Mouse (Mus musculus) brown adipose tissue, adult 24 weeks (tissue): Measurements from ENCODE around the gene Znrf3. TPM values are rescaled to one million over a fixed set of nuclear protein-coding genes. Genes with fewer than 3 reads are reported as not detected.

Source experiments
- H3K27ac ChIP-seq: fragments of 200-500 bp; replicated peaks from 2 replicates; pipeline ENCODE4 v1.5.1; 2012; ENCODE audit warnings: low read depth, mild to moderate bottlenecking, low read length
- H3K4me1 ChIP-seq: fragments of 200-500 bp; 2 replicates; pipeline ENCODE4 v1.6.1; 2012; ENCODE audit warnings: low read length, mixed read lengths; ENCODE audit not compliant: control insufficient read depth, insufficient read depth, insufficient read length
- H3K4me3 ChIP-seq: fragments of 200-500 bp; 2 replicates; pipeline ENCODE4 v1.5.1; 2012; ENCODE audit warnings: low read depth, mild to moderate bottlenecking, low read length, moderate library complexity; ENCODE audit not compliant: insufficient read depth
- polyA plus RNA-seq: library from polyadenylated mRNA; stranded (reverse); fragments of >200 nt; gene quantifications from 2 replicates; pipeline ENCODE4 v1.2.4, GENCODE M21; 2012; ENCODE audit not compliant: missing spikeins, insufficient read depth, insufficient read length

The Znrf3 gene
- polyA plus RNA-seq, 1 experiment, result 4.5 TPM

DNA sequence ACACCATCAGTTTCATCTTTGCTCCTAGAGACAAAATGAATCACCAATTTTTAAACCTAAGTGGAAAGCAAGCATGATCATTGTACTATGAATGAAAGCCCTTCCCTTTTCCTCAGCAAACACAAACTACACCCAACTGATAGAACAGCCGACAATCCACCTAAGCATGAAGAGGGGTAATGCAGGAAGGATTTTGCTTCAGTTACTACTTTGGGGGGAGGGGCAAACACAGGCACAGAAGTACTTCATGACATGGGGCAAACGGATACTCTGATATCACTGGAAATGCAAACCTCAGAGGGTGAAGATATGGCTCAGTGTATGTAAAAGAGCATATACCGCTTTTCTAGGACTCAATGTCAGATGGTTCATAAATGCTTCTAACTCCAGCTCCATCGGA, 20.5 kb downstream of the Znrf3 start:
- no peak overlapping the region for H3K4me3 ChIP-seq
- H3K4me1 ChIP-seq, result peaks cover 3% of the 10 kb centered on the region
- no peak overlapping the region for H3K27ac ChIP-seq

DNA sequence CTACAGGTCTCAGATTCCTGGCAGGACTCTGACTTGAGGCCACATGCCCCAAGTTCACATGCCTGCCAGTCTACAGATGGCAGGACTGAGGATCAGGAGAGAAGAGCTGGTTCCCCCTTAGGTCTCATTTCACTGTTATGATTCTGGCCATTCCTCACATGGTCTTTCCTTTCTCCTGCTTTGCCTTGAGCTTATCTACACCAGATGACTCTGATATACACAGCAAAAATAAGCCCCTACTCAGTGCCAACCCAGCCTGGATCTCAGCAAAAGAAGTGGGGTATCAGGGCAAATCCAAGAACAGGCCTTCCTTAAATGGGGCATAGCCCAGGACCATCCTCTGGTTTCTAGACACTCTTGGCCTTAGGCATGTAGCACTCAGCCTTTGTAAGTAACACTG, 21.6 kb downstream of the Znrf3 start:
- no peak overlapping the region for H3K27ac ChIP-seq
- no peak overlapping the region for H3K4me3 ChIP-seq
- H3K4me1 ChIP-seq, result peaks cover 3% of the 10 kb centered on the region

GRCm38 (mm10) chr11:5422252-5422636, 22.4 kb downstream of the Znrf3 start:
- Histone ChIP-seq H3K4me3 (no peak overlapping the region), H3K4me1 (peaks cover 3% of the 10 kb centered on the region), H3K27ac (no peak overlapping the region; the same call in 1 of the 2 replicates)

- Histone ChIP-seq H3K27ac (peak overlapping the region; percentile 79), H3K4me3 (no peak overlapping the region), H3K4me1 (peaks cover under 1% of the 10 kb centered on the region)
These were observed 23.0 kb downstream of the Znrf3 start for GRCm38 (mm10) chr11:5421506-5422251.

DNA sequence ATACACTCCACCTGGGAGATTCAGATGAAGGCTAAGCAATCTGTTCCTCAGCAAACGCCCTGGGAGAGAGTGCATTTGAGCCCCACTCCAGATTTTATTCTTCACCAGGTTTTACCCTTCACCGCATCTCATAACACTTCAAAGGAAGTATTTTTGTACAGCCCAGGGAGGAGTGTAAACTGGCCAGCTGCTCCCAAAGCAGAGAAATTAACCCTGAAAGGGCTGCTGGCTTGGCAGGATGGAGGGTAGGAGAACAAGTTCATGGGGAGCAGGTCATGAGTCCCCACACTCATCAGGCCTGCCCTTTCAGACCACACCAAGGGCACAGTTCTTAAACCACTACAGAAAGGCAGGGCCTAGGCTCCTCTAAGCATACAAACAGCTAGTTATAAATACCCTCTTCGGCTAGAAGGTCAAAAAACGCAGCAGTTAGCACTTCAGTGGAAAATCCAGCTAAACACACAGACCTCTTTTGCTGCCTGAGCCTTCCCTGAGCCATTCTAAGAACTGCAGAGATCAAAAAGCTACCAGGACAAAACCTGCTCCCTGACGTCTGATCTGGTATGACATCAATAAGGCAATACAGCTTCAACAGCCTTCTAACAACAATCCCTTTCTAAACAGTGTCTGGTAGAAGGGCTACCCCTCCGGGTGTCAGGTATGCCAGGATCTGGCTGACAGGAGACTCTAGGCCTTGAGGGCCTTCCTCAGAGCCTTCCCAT, 28.9 kb downstream of the Znrf3 start:
- peaks cover 3% of the 10 kb centered on the region for H3K4me1 ChIP-seq
- 0 out of 2 replicates have a peak overlapping the region, but pooled peaks have one; percentile 3 for H3K27ac ChIP-seq
- no peak overlapping the region for H3K4me3 ChIP-seq

- Histone ChIP-seq H3K4me1 (peaks cover 3% of the 10 kb centered on the region), H3K27ac (no peak overlapping the region), H3K4me3 (no peak overlapping the region)
These were observed 29.6 kb downstream of the Znrf3 start for GRCm38 (mm10) chr11:5414856-5415616.

- no peak overlapping the region for H3K4me3 ChIP-seq
- no peak overlapping the region for H3K27ac ChIP-seq
- peaks cover 3% of the 10 kb centered on the region for H3K4me1 ChIP-seq
These were observed 31.9 kb downstream of the Znrf3 start for GRCm38 (mm10) chr11:5412644-5413190.

GRCm38 (mm10) chr11:5411577-5411976, 33.1 kb downstream of the Znrf3 start:
- H3K4me3 ChIP-seq, result no peak overlapping the region
- no peak overlapping the region for H3K27ac ChIP-seq
- peaks cover 3% of the 10 kb centered on the region for H3K4me1 ChIP-seq

GRCm38 (mm10) chr11:5404180-5404579, 40.5 kb downstream of the Znrf3 start:
- H3K4me3 ChIP-seq, result no peak overlapping the region
- peaks cover 5% of the 10 kb centered on the region; the same call in 1 of the 2 replicates for H3K4me1 ChIP-seq
- H3K27ac ChIP-seq, result no peak overlapping the region

DNA sequence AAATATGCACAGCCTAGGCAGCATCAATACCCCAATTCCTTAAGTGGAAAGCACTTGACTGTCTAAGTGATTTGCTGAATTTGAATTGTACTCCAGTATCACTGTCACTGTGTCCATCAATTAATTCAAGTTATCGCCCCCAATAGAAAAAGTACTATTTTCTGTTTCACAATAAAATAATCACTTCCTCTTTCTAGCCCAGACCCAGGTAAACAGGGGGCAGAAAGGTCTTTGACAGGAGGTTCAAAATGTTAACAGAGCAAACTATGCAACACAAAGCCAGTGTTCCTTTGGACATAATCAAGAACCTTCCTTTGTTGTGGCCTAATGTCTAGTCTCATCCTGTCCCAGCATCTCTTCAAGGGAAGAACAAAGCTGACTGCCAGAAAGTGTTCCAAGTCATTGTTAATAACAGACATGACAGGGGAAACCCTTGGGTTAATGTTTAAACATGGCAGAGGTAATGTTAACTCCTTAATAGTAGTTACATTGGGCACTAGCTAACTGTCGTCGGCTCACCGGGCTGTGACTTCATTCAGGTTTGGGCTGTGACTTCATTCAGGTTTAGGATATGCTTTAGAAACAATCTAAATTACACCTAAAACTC, 42.4 kb downstream of the Znrf3 start:
- no peak overlapping the region for H3K27ac ChIP-seq
- H3K4me1 ChIP-seq, result peaks cover 5% of the 10 kb centered on the region; the same call in 1 of the 2 replicates
- H3K4me3 ChIP-seq, result no peak overlapping the region

DNA sequence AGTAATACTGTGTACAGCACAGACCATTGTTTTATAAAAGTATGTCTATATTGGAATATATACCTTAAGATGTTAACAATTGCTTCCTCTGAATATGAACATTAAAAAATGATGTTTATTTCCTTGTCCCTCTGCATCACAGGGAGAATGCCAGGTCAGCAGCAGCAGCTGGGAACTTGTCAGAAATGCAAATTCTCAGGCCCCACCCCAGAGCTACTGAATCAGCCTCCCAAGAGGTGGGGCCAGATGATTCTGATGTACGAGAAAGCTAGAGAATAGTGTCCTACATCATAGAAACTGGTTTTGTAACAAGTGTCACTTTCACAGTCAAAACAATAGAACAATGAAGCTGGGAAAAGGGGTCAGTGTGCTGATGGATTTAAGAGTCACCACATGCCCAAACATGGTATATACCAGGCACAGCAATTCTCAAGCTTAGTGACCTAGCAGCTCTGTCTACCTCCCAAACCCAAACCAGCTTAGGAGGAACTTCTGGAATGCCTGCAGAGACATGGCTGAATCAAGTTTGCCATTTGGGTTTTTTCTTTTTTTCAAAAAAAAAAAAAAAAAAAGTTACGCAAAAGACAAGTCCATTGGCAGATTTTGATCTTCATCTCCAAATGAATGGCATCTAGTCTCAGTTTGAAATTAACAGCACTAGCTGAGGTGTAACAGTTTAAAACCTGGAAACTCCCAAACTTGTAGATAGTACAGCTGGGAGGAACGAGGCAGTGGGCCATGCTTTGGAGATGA, 46.2 kb downstream of the Znrf3 start:
- no peak overlapping the region for H3K4me3 ChIP-seq
- no peaks in the 10 kb centered on the region for H3K4me1 ChIP-seq
- H3K27ac ChIP-seq, result no peak overlapping the region

GRCm38 (mm10) chr11:5390969-5391831, 53.4 kb downstream of the Znrf3 start:
- H3K4me1 ChIP-seq, result peaks cover 2% of the 10 kb centered on the region; the same call in 1 of the 2 replicates

DNA sequence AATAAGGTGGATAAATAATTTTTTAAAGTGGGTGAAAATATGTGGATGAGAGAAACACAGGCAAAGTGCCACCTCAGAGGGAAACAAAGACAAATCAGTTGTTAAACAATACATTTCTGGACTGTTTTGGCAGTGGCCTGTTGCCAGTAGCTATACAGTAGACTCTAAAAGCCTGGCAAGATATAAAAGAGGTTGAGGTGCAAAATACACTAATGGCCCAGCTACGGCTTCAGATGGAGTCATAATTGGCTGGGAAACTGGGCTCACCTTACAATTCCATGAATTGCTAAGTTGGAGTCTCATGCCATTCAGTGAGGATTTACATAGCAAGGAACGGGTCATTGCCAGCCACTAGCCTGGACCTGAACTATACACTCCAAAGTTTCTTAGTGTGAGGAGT, 62.0 kb downstream of the Znrf3 start:
- Histone ChIP-seq H3K4me3 (no peak overlapping the region), H3K4me1 (0 out of 2 replicates have a peak, but pooled peaks cover 2% of the 10 kb centered on the region), H3K27ac (no peak overlapping the region)

More at GRCm38 (mm10) chr11:5390969-5391831, 53.4 kb downstream of the Znrf3 start:
- H3K27ac ChIP-seq, result no peak overlapping the region
- H3K4me3 ChIP-seq, result no peak overlapping the region
